Mouse (Mus musculus): Measurements from ENCODE around the gene Myo9b.

The Myo9b gene

DNA sequence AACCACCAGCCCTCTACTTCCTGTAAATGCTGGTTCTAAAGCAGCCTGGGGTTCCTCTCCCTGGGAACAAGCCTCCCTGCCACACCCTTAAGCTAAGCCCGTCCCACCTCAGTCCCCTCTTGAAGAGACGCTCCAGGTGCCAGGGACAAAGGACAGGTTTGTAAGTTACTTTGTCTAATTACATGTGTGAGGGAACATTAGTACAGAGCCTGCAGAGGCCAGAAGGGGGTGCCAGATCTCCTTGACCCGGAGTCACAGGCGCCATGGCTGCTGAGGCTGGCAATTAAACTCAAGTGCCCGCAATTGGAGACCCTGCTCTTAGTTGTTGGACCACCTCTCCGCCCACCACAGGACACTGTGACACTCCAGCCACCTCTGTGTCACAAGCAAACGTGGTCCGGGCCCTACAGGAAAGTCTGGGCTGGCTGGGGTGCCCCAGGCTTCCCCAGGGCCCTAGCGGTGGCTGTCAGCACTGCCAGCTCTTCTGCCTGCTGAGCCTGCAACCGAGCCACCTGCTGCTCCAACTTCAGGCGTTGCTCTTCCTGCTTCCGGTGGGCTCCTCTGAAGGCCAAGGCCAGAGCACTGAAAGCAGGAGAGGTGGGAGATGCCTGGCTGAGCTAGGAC lies 112.8 kb downstream of the Myo9b start:
- DNase-seq (ENCODE audit: low read depth), result peak; percentile 71

DNA sequence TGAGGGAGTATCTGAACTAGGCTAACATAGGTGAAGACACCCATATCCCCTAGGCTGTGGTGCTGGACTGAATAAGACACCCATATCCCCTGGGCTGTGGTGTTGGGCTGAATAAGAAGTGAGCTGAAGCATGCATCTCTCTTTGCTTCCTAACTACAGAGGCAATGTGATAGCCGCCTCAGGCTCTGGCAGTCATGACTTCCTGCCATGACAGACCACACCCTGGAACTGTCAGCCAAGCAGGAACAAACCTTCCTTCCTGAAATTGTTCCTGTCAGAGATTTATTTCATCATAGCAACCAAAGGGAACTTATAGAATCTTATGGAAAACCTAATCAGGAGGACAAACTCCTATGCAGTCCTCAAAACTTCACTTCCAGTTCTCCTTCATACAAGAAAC lies 115.8 kb downstream of the Myo9b start:
- peak; percentile 38 for DNase-seq (ENCODE audit: low read depth)

DNA sequence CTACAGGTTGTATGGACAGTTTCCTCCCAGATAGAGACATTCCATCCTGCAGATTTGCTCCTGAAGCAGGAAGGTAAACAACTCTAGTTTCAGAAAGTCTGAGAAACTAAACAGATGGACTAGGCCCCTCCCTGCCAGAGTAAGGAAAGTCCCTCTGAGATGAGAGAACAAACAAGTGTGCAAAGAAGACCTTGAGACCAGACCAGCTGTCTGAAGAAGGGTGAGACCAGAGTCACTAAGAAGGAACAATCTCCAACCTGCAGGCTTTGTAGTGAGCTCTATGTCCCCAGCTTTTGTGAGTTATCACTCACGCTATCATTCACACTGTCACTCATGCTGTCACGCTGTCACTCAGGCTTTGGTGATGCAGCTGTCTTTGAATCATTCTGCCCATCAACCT lies 119.2 kb downstream of the Myo9b start:
- no peak for DNase-seq (ENCODE audit: low read depth)

DNA sequence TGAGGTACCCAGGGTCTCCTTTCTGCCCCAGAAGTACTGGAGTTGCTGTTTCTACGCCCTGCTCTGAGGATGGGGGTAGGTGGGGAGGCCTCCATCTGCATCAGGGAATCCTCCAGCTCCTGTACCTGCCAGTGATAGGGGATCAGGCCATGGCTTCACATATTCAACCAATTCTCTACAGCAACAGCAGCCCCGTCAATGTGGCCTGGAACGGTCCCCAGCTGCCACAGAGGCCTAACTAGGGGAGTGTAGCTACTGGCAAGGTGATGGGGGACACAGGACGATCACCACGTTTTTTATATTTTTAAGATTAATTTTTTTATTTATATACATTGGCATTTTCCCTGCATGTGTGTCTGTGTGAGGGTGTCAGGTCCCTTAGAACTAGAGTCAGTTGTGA lies 119.9 kb downstream of the Myo9b start:
- DNase-seq (ENCODE audit: low read depth), result no peak

DNA sequence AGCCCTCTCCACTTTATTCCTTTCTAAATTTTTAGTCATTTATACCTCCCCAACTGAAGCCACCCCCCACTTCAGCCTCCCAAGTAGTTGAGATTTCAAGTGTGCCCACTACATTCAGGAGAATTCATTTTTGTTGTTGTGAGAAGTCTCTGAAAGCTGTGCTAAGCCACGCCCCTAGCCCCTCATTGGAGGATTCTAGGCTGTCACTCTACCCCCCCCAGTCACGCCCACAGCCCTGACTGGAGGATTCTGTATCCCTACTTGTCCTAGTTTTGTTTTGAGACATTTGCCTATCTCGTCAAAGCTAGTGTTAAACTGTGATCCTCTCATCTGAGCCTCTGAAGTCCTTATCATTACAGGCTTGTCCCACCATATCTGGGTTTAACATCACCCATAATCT lies 120.4 kb downstream of the Myo9b start:
- peak; percentile 55 for DNase-seq (ENCODE audit: low read depth)

DNA sequence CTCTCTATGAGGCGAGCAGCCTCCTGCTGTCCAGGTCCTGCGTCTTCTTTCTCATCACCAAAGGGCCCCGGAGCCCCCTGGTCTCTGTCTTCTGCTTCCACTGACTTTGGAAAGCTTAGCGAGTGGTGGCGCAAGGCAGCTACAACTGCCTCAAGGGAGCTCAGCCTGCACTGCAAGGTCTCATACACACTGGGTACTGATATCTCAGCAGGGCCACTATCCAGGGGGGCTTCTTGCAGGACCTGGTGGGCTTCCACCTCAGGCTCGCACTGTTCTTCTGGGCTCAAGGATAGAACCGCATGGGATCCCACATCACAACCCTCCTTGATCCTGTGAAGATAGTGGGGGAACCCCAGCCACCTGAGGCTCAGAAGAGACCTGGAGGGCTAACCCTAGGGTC lies 122.0 kb downstream of the Myo9b start:
- no peak for DNase-seq (ENCODE audit: low read depth)

DNA sequence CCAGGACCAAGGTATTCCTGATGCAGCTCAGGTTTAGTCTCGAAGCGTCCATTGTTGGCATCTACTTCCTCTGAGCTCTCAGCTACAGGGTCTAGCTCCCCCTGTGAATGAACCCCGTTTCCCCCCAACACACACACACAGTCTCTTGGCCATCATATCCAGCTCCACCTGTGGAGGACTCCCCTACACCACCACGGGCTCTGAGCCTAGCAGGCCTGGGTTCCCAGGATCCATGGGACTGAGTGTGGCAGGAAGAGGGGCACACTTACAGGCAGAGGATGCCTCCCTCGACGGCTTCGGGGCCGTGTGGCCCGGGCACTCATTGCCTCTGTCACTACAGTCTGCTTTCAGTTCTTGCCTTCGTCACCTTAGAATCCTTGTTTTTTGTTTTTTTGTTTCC lies 122.6 kb downstream of the Myo9b start:
- DNase-seq (ENCODE audit: low read depth), result no peak

DNA sequence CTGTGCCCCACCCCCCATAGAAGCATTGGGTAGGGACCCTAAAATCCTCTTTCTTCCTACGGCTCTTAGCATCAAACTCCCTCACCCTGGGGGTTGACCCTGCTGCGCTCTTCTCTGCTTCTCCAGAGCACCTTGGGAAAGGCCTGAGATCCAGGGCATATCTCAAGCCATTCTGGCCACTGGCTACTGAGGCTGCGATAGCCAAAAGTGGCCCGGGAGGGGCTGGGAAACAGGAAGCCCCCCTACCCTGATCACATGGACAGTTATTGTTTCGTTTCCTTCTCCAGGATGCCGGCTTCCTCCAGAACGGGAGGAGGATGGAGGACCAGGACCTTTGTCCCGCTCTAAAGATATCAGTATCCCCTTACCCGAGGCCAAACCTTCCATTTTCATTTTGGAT lies 123.1 kb downstream of the Myo9b start, which contains the start of gene Ushbp1:
Gene Ushbp1, minus strand, starts transcription at position 174 of the 400 bp plus-strand sequence.
- no peak for DNase-seq (ENCODE audit: low read depth)

DNA sequence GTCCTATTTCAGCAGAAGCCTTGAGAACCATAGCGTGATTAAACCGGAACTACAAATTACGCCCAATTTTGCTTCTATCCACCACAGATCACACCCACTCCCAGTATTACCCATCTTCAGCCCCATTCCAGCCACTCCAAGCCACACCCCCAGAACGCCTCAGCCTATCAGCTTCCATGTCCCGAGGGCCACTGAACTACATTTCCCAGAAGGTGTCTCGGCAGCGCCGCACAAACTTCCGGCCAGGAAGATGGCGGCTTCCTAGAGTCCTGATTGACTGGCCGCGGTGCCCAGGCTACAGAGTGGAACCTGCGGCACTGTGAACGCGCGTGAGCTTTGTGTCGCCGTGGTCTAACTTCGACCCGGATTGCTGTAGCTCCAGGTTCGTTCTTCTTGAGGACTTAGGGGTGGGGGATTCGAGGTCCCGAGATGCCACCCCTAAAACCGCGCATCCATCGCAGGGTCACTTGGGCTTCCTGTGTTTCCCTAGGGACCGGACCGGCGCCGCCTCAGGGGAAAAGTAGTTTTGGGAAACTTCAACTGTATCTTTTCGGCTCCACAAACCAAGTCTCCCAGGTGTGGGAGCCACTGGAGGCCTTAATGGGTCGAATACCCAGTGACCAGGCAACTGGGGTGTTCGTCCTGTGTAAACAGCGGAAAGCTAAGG lies 124.3 kb downstream of the Myo9b start, which contains the start of gene Babam1:
Gene Babam1, plus strand, starts transcription at position 223 of the 667 bp plus-strand sequence.
- peak; percentile 100 for DNase-seq (ENCODE audit: low read depth)

DNA sequence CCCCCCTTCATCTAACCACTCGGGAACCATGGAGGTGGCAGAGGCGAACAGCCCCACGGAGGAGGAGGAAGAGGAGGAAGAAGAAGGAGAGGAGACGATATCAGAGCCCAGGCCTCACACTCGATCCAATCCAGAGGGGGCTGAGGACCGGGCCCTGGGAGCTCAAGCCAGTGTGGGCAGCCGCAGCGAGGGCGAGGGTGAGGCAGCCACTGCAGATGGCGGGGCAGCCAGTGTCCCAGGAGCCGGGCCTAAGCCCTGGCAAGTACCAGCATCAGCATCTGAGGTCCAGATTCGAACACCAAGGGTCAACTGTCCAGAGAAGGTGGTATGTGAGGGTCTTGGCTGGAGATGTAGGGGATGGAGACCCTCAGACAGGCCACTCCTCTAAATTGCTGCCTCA lies 125.2 kb downstream of the Myo9b start:
- DNase-seq (ENCODE audit: low read depth), result no peak

DNA sequence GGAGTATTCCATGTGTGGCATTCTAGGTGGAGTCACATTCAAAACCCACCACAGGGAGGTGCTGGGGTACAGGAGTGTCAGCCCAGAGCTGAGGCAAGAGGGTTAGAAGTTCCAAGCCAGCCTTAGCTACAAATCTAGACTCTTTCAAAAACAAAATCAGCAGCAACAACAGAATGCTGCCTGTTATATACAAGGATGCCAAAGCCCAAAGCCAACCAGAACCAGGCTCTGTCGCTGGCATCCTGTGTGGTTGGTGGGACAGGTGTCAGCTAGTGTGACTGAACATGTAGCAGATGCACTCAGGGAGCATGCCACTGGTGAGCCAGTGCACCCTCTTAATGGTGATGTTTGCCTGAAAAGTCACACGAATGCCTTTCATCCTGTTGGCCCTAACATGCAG lies 128.3 kb downstream of the Myo9b start:
- no peak for DNase-seq (ENCODE audit: low read depth)

DNA sequence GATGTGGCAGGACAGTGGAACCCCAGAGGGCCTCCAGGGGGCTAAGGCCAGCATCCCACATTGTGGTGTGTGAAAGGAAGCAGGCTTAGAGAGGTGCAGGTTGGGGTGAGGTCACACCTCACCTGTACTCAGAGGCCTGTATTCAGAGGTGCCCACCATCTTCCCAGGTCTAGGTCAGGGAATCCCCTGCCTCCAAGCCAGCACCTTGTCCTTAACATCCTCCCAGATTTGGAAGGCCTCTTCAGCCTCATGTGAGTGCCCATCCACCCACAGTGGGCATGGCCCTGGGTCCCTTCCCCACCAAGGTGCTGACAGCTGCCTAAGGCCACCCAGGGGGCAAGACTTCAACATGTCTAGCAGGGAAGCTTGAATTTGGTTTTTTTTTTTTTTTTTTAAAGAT lies 128.9 kb downstream of the Myo9b start:
- no peak for DNase-seq (ENCODE audit: low read depth)

DNA sequence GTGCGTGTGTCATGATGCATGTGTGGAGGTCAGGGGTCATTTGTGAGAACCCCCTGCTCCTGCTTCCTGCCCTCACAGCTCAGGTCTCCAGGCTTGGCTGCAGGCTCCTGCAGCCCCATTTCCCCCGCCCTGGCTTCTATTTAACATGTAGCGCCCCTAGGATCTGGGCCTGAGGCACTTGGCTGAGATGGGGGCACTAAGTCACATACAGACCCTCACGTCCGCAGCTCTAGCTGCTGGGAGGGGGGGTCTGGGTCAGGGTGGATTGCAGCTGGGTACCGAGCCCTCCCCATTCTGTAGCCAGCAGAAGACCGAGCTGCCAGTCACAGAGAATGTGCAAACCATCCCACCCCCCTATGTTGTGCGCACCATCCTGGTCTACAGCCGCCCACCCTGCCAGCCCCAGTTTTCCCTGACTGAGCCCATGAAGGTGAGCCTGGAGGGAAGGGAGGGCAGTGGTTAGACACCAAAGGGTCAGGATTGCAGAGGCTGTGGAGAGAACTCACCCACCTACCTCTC lies 130.0 kb downstream of the Myo9b start:
- no peak for DNase-seq (ENCODE audit: low read depth)

DNA sequence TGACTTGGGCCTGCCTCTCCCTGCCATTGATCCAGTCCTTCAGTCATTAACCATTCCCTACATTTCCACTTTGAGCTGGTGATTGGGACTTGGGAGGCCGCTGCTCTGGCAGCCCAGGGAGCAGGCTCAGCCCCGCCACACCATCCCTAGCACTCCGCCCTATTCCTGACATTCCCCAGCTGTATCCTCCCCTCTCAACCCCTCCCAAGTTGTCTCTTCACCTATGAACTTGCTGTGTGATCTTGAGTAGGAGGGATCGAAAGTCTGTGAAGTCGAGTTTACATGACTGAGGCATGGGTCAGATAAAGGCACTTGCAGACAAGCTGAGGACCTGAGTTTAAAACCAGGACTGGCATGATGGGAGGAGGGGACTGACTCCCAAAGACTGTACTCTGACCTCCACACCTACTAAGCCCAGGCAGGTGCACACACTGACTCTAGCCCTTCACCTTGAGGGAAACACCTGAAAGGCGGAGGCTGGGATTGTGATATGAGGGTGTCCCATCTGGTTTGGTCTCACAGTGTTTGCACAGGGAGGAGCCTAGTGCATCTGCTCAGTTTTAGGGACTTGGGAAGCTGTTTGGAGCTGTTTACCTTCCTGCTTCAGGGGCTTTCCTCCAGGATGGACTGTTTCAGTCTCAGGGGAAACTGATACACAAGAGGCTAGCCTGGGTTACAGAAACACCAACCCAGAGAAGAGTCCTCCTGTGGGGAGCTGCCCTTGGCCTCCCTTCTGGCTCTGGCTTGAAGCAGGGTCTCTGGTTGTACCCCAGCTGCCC lies 130.8 kb downstream of the Myo9b start:
- DNase-seq (ENCODE audit: low read depth), result no peak

DNA sequence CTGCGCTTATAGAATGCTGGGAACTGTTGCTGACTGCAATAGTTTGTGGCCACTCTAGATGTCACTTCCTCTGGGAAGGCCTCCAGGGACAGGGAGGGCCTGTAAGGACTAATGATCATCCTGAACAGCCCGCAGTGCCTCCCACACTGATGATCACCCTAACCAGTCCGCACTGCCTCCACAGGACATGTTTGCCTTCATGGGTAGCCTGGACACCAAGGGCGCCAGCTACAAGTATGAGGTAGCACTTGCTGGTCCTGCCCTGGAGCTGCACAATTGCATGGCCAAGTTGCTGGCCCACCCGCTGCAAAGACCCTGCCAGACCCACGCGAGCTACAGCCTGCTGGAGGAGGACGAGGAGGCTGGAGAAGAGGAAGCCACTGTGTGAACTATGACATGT lies 131.5 kb downstream of the Myo9b start:
- DNase-seq (ENCODE audit: low read depth), result no peak

DNA sequence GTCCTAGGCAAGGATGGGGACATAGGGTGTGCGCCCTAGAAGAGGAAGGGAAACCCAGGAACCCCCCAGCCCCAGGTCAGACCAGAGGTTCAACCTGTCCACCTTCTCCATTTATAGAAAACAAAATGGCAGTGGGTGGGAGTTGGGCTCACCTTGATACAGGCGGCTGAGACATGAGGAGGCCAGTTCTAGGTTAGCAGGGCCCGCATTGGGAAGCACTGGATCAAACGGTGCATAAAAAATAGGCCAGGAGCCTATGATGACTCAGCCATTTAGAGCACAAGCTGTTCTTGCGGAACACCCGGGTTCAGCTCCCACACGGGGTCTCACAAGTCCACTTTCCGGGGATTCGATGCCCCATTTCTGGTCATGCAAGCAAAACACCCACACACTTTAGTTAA lies 132.4 kb downstream of the Myo9b start:
- DNase-seq (ENCODE audit: low read depth), result peak; percentile 77

DNA sequence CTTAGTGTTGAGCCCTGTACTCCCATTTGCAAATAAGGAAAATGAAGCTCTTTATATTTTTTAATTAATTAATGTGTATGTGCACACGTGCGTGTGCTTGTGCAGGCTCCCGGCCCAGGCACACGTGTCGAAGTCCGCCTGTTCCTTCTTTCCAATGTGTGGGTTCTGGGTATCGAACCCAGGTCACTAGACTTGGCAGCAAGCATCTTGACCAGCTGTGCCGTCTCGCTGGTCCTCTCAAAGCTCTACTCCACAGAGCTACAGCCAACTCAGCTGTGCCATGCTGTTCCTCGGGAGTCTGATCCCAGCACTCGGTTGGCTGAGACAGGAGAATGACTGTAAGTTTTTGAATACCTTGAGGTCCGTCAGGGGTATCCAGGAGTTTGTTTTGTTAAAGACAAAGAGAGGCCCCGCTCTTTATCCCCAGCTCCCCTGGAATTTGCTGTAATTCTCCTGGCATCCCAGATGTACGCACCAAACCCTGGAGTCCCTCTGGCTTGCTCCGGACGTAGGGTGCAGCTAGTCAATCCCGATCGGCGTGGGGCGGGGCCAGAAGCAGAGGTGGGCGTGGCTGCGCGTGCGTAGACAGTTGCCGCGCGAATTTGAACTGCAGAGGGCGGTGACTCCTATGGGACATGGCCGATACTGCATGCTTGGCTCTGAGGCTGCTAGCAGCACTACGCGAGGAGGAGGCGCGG lies 133.0 kb downstream of the Myo9b start, which contains the start of gene Ankle1:
Gene Ankle1, plus strand, starts transcription at position 610 of the 698 bp plus-strand sequence.
- peak; percentile 96 for DNase-seq (ENCODE audit: low read depth)

DNA sequence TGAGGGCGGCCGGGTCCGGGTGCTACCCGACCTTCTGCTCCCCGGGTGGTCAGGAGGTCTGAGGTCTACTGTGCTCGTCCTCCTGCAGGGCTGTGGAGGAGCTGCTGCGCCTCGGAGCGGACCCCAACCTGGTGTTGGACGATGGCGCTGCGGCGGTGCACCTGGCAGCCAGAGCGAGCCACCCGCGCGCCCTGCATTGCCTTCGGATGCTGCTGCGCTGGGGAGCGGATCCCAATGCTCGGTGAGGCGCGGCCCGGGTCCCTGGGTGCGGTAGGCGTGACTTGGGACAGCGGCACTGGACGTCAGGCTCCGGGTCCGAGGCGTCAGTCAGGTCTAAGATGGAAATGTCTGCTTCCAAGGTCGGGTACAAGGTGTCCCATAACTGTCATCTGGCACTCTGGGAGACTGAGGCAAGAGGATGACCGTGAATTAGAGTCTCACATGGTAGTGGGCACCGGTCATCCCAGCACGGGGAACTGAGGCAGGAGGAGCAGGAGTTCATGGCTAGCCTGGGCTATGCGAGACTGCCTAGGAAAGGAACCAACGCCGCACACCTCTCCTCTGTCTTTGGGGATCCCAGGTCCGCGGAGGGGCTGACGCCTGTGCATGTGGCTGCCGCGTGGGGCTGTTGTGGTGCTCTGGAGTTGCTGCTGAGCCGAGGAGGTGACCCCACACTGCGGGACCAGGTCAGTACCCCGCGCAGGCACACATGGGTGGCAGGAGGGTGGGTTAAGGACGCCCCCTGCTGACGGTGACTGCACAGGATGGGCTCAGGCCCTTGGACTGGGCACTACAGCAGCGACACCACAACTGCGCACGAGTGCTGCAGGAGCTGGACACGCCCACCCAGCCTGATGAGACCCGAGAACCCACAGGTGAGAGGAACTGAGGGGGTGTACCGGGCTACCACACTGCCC lies 133.8 kb downstream of the Myo9b start:
- DNase-seq (ENCODE audit: low read depth), result peak; percentile 88

DNA sequence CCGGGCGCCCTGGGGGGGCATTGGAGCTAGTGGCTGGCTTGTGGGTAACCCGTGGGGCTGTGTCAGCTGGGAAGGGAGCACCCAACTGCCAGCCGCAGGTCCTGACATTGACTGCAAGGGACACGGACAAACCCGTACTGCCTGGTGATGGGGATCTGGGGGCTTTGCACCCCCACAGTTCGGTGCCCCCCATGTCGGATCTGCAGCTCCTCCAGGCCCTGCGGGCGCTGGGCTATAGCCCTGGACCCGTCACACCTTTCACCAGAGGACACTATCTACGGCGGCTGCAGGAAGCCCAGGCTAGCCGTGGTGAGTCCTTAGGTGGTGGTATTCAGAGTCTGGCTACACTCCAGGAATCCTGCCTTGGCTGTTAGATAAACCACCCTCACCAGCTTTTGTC lies 134.9 kb downstream of the Myo9b start:
- DNase-seq (ENCODE audit: low read depth), result no peak

DNA sequence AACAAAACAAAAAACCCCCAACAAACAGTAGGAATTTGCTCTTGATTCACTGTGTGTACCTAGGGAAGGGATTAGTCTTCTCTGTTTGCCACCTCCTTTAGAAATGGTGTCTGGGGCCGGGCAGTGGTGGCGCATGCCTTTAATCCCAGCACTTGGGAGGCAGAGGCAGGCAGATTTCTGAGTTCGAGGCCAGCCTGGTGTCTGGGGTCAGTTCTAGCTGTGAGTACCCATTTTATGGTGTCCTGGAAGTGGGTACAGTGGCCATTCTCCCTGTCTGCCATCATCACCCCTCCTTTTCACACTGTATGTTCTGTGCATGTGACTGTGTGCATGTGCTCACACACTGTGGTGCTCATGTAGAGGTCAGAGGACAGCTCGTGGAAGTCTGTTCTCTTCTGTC lies 135.7 kb downstream of the Myo9b start:
- no peak for DNase-seq (ENCODE audit: low read depth)
